Mouse (Mus musculus) erythroblast, embryonic 14.5 days (primary cell): ENCODE results near the gene Kif21a.

Experiments used
- GATA1 ChIP-seq: IDR thresholded peaks from 2 replicates; pipeline ENCODE4 v1.6.1; 2012; ENCODE audit warnings: low read length, inconsistent platforms, mixed read lengths
- TAL1 ChIP-seq: IDR thresholded peaks from 3 replicates; pipeline ENCODE4 v1.6.1; 2012; ENCODE audit warnings: low read length, inconsistent platforms, mixed read lengths

DNA sequence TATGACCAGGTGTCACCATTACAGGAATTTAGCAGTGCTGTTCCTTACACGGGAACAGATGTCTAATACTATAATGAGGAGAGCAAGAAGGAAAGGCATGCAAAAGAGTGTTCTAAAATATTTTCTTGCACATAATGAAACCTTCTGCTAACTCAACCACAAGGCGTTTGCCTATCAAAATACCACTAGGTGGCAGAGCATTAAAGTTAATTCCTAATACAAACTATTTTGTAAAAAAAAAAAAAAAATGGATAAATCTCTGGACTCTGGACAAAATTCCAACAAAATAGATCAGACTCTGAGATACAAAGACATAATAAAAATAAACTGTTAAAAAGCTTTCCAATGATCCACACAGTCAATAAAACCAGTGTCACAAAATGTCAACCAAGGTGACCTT, 56.9 kb downstream of the Kif21a start:
- TF ChIP-seq TAL1: no peak
- TF ChIP-seq GATA1: no peak
